Mouse (Mus musculus): ENCODE data around the gene Ncor2. TPM values are rescaled to one million over a fixed set of nuclear protein-coding genes. Genes with fewer than 3 reads are reported as not detected.
A peak's percentile ranks its signal among the peaks of the same experiment; 100 is the strongest.

Gene Ncor2
- total and polyA plus RNA-seq, 2 experiments = 7.1 to 15.0 TPM

DNA sequence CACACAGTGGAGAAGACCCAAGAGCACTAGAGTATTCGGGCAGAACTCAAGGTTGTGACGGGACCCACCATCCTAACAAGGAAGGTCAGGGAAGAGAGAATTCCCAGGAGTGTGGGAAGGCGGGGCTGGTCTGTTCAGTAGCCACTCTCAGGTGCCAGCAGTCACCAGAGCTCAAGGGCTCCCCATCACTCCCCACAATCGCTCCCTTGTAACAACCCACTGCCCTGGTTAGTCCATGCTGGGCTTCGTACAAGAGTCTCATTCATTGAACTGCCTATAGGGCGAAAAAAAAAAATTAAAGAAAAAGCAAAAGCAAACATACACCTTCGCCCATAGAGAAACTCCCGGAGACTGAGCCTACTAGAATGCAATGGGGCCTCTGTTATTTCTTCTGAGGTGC is 186.7 kb downstream of the Ncor2 start:
- Histone ChIP-seq H3K27ac (replicated peaks; ENCODE audit: insufficient read depth, low read depth, low read length) (peak overlapping the region; percentile 44; the same call in 1 of the 2 replicates), H3K27me3 (ENCODE audit: control insufficient read depth, insufficient read depth, low read length) (no peaks in the 10 kb centered on the region), H3K79me2 (ENCODE audit: control insufficient read depth, insufficient read depth, low read length) (no peaks in the 10 kb centered on the region)

DNA sequence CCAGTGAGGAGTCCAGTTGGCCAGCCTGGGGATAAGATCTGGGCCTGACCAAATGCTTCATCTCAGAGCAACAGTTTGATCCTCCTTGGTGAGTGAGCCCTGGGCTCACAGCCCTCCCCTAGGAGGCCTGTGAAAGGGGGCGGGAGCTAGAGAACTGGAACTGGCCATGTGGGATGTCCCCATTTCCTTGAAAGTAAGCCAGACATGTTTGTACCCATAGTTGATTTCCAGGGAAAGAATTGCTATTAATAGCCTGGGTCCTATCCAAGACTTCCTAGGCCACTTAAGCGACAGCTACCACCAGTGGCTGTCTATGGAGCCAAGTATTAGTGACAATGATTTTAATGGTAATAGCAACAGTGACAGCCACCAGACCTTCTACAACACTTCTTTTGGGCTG is 189.3 kb downstream of the Ncor2 start:
- Histone ChIP-seq H3K9ac (ENCODE audit: low read depth, low read length) (no peak overlapping the region), H3K27me3 (ENCODE audit: control insufficient read depth, insufficient read depth, low read length) (no peaks in the 10 kb centered on the region), H3K79me2 (ENCODE audit: control insufficient read depth, insufficient read depth, low read length) (no peaks in the 10 kb centered on the region), H3K27ac (replicated peaks; ENCODE audit: insufficient read depth, low read depth, low read length) (no peak overlapping the region), H3K4me1 (ENCODE audit: control insufficient read depth, insufficient read depth, low read length) (no peaks in the 10 kb centered on the region), H3K4me3 (ENCODE audit: insufficient read depth, low read depth, low read length) (no peak overlapping the region), H3K36me3 (ENCODE audit: control insufficient read depth, insufficient read depth, low read length) (no peaks in the 10 kb centered on the region)
- TF ChIP-seq CTCF (IDR thresholded peaks at IDR 0.05; ENCODE audit: low read depth, low read length) (no peak), POLR2A (IDR thresholded peaks at IDR 0.05; ENCODE audit: extremely low read depth, insufficient read depth, low read length) (no peak)
- 47% methylated on average over 2 of the region's 2 CpGs for WGBS
- DNase-seq (ENCODE audit: extremely low read depth, low read depth, low spot score) = peak; percentile 29

More for the DNA sequence above, 186.7 kb downstream of the Ncor2 start:
- 87% methylated on average over 8 of the region's 8 CpGs for WGBS
- no peak overlapping the region for H3K4me3 ChIP-seq (ENCODE audit: insufficient read depth, low read depth, low read length)
- TF ChIP-seq CTCF (IDR thresholded peaks at IDR 0.05; ENCODE audit: low read depth, low read length) = no peak
- no peak for TF ChIP-seq POLR2A (IDR thresholded peaks at IDR 0.05; ENCODE audit: extremely low read depth, insufficient read depth, low read length)
- H3K36me3 ChIP-seq (ENCODE audit: control insufficient read depth, insufficient read depth, low read length) = no peaks in the 10 kb centered on the region
- H3K9ac ChIP-seq (ENCODE audit: low read depth, low read length) = no peak overlapping the region
- no peaks in the 10 kb centered on the region for H3K4me1 ChIP-seq (ENCODE audit: control insufficient read depth, insufficient read depth, low read length)
- DNase-seq (ENCODE audit: extremely low read depth, low read depth, low spot score) = no peak

DNA sequence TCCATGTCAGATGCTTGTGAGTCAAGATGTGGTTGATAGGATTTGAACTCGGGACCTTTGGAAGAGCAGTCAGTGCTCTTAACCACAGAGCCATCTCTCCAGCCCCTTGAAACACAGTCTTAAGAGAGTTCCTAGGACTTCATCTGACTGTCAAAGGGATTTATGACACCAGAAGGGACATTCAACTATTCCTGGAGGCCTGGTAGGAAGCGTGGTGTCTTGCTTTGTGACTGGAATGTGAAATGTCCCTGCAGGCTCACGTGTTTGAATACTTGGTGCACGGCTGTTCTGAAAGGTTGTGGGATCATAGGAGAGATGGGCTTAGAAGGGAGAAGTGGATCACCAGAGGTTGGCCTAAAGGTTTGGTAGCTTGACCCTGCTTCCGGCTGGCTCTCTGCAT is 192.4 kb downstream of the Ncor2 start:
- H3K36me3 ChIP-seq (ENCODE audit: control insufficient read depth, insufficient read depth, low read length) = no peaks in the 10 kb centered on the region
- WGBS = 89% methylated on average over 5 of the region's 5 CpGs
- no peak for DNase-seq (ENCODE audit: extremely low read depth, low read depth, low spot score)
- no peak overlapping the region for H3K27ac ChIP-seq (replicated peaks; ENCODE audit: insufficient read depth, low read depth, low read length)
- H3K4me1 ChIP-seq (ENCODE audit: control insufficient read depth, insufficient read depth, low read length) = no peaks in the 10 kb centered on the region
- no peak overlapping the region for H3K4me3 ChIP-seq (ENCODE audit: insufficient read depth, low read depth, low read length)
- no peak for TF ChIP-seq POLR2A (IDR thresholded peaks at IDR 0.05; ENCODE audit: extremely low read depth, insufficient read depth, low read length)
- TF ChIP-seq CTCF (IDR thresholded peaks at IDR 0.05; ENCODE audit: low read depth, low read length) = no peak
- no peak overlapping the region for H3K9ac ChIP-seq (ENCODE audit: low read depth, low read length)
- no peaks in the 10 kb centered on the region for H3K79me2 ChIP-seq (ENCODE audit: control insufficient read depth, insufficient read depth, low read length)
- H3K27me3 ChIP-seq (ENCODE audit: control insufficient read depth, insufficient read depth, low read length) = no peaks in the 10 kb centered on the region

- DNase-seq (ENCODE audit: extremely low read depth, low read depth, low spot score) = peak; percentile 14
- WGBS = 92% methylated on average over 5 of the region's 5 CpGs
- TF ChIP-seq POLR2A (IDR thresholded peaks at IDR 0.05; ENCODE audit: extremely low read depth, insufficient read depth, low read length) = no peak
- 0 out of 2 replicates have a peak, but pooled peaks have one; percentile 6 for TF ChIP-seq CTCF (IDR thresholded peaks at IDR 0.05; ENCODE audit: low read depth, low read length)
- Histone ChIP-seq H3K27me3 (ENCODE audit: control insufficient read depth, insufficient read depth, low read length) (no peaks in the 10 kb centered on the region), H3K4me1 (ENCODE audit: control insufficient read depth, insufficient read depth, low read length) (no peaks in the 10 kb centered on the region), H3K79me2 (ENCODE audit: control insufficient read depth, insufficient read depth, low read length) (no peaks in the 10 kb centered on the region), H3K36me3 (ENCODE audit: control insufficient read depth, insufficient read depth, low read length) (no peaks in the 10 kb centered on the region), H3K27ac (replicated peaks; ENCODE audit: insufficient read depth, low read depth, low read length) (no peak overlapping the region), H3K4me3 (ENCODE audit: insufficient read depth, low read depth, low read length) (no peak overlapping the region), H3K9ac (ENCODE audit: low read depth, low read length) (no peak overlapping the region)
Measured at GRCm38 (mm10) chr5:124986222-124986621, 192.8 kb downstream of the Ncor2 start.

DNA sequence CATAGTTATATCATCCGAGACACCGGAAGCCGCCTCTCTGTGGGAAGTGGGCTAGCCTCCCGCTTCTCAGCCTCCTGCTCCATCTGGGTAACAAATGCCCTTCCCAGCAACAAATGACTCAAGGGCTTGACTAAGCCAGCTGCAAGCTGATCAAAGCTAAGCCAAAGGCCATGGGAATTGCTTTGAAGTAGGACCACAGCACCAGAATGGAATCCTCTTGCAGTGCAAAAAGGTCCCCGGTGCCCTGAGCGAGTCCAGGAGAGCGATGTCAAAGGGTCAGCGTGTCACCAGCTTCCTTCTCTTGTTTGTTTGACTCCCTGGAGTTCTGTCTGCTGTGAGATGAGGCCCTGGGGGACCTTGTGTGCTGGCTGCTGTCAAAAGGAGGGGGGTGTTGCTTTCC is 209.2 kb downstream of the Ncor2 start:
- H3K9ac ChIP-seq (ENCODE audit: low read depth, low read length) = no peak overlapping the region
- no peaks in the 10 kb centered on the region for H3K4me1 ChIP-seq (ENCODE audit: control insufficient read depth, insufficient read depth, low read length)
- no peak overlapping the region for H3K27ac ChIP-seq (replicated peaks; ENCODE audit: insufficient read depth, low read depth, low read length)
- H3K36me3 ChIP-seq (ENCODE audit: control insufficient read depth, insufficient read depth, low read length) = no peaks in the 10 kb centered on the region
- no peak for TF ChIP-seq POLR2A (IDR thresholded peaks at IDR 0.05; ENCODE audit: extremely low read depth, insufficient read depth, low read length)
- no peak for TF ChIP-seq CTCF (IDR thresholded peaks at IDR 0.05; ENCODE audit: low read depth, low read length)
- 57% methylated on average over 8 of the region's 8 CpGs for WGBS
- H3K4me3 ChIP-seq (ENCODE audit: insufficient read depth, low read depth, low read length) = no peak overlapping the region
- no peak for DNase-seq (ENCODE audit: extremely low read depth, low read depth, low spot score)
- no peaks in the 10 kb centered on the region for H3K79me2 ChIP-seq (ENCODE audit: control insufficient read depth, insufficient read depth, low read length)
- H3K27me3 ChIP-seq (ENCODE audit: control insufficient read depth, insufficient read depth, low read length) = no peaks in the 10 kb centered on the region

Other genes with a start within 250 kb of the Ncor2 start
- gene Rflna, start 176.0 kb downstream of the Ncor2 start, total RNA-seq (2014; rRNA removed) = not detected in 2 replicates
- 0.22 and 0.24 TPM in 2 replicates for gene Rflna, start 176.0 kb downstream of the Ncor2 start, polyA plus RNA-seq (2012; rRNA removed)
- gene Scarb1, start 161.9 kb upstream of the Ncor2 start, total RNA-seq (2014; rRNA removed) = 72.4 and 108 TPM in 2 replicates
- 189 and 223 TPM in 2 replicates for gene Scarb1, start 161.9 kb upstream of the Ncor2 start, polyA plus RNA-seq (2012; rRNA removed)
- 0.13 TPM in 1 of 2 replicates, not detected in the other for gene Gm10382, start 210.1 kb upstream of the Ncor2 start, total RNA-seq (2014; rRNA removed)
- gene Gm10382, start 210.1 kb upstream of the Ncor2 start, polyA plus RNA-seq (2012; rRNA removed) = 0.16 and 0.24 TPM in 2 replicates
- 634 and 1,049 TPM in 2 replicates for gene Ubc, start 211.0 kb upstream of the Ncor2 start, total RNA-seq (2014; rRNA removed)
- 990 and 1,297 TPM in 2 replicates for gene Ubc, start 211.0 kb upstream of the Ncor2 start, polyA plus RNA-seq (2012; rRNA removed)